Mouse (Mus musculus) kidney, postnatal 14 days (tissue): ENCODE measurements at regions not wholly inside any gene's neighbourhood (a gene's known extent, or its start where the extent isn't known, plus 50 kb on each side); places are given as distances from the start of the nearest gene placed in this dataset.
"Not testable (repeated sequence)": the region's sequence is repeated elsewhere in the genome, so short reads cannot be mapped to it uniquely, and the experiment has no call there.

Source experiments
- DNase-seq: peaks from one replicate; pipeline ENCODE4 v3.0.0; 2022; ENCODE audit warnings: mixed read lengths

DNA sequence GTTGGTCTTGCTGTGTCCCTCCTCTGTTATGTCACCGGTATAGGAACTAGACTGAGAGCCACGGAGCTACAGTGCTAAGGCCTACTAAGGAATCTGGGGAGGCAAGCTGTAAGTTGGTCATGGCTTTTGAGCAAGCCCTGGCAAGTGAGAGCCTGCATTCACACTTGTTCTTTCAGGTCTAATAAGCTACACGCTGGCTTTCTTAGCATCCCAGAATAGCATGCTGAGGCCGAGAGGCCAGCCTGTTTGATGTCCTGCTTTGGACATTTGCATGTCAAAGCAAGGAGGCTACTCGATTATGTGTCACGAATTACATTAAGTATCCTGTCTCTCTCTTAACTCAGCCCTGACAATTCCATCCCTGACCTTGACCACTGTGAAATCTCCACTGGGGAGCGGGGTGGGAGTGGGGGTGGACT lies 481.5 kb downstream of the Tns1 start:
- DNase-seq: no peak

DNA sequence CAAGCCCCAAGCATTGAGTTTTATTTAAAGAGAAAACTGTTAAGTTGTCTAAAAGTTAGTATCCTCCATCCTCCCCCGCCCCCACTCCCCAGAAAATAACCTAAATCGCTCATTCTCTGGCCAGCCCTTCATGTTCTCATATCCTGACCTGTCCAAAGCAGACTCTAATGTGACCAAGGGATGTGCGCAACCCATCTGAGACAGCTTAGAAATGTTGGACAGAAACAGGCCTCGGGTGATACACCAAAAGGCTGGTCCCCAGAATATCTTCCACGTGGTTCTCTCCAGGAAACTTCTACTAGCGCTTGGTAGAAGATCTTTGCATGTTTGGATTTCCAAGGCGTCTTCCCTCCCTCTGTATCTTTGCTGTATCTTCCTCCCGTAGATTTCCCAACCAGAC lies 482.8 kb downstream of the Tns1 start:
- DNase-seq: no peak

DNA sequence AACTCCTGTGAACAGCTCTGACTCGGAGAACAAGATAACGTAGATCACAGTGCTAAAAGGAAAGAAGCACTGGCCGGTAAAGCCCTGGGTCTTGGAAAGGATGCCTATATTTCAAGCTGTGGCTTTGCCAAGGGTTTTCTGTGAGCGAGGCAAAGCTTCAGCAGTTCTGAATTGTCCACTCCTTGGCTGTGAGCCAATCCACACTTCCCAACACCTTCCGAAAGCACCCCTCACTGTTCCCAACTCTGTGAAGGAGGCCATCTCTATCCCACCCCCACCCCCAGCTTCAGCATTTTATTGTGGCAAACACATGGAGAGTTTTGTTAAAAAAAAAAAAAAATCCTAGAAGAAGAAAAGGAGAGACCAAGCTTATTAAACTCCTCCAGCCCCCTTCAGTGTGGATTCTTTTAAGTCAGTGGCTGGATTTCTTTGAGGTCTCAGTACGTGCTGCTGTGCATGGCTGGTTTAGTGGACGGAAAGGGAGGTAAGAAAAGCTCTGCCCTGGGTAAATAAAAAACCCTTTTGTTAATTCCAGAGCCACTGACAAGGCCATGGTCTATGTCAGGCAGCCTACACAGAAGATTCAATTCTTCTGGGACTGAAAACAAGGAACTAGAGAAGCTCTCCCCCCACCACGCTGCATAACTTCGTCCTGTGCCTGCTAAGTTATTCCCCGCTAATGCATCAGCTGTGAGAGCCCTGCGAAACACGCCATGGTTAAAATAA lies 483.4 kb downstream of the Tns1 start:
- DNase-seq: no peak

DNA sequence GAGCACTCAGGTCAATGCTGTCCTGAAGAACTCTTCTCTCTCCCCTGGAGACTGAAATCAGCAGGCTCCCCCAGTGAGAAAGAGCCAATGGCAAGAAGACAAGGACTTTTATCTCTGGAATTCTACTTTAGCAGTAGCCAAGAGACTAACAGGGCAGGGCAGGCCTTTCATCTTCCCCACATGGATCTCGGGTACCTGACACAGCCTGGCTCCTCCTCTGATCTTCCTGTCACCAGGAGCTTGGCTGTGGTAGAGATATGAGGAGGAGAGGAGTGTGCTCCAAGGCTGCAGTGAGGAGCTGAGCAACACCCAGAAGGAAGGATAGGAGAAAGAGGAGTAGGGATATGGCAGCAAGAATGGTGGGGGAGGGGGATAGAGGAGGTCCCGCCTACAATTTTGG lies 488.5 kb downstream of the Tns1 start:
- no peak for DNase-seq

DNA sequence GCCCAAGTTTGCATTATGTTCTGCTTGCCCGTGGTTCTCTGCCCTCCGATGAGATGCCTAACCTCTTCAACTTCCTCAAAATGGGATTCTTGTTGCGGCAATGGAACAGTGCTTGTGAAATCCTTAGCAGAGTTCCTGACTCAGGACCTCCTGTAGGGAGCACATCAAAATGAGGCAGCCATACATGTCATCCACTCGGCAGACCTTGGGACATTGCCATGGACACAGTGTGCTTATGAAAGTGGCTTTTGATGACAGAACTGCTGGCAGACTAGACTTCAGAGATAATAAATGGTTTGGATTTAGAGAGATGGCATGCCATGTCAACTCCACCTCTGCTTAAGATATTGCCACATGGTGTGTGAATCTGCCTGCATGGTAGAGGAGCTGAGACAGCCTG lies 489.4 kb downstream of the Tns1 start:
- no peak for DNase-seq

DNA sequence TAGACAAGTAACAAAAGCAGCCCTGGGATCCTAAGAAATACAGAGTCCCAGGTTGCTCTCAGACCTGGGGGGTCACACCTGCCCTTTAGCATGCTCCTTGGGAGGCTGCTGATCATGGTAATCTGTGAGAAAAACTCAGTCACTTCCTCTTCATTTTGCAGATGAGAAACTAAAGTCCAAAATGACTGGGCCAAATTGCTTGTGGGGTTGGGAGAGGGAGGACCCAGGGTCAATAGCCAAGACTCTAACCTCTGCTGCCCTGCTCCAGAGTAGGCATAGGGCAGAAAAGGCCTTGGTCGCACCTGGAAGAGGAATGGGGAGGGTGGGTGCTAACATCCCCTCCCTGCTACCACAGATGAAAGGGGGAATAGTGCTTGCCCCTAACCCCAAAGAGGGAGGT lies 491.2 kb downstream of the Tns1 start:
- DNase-seq: no peak

DNA sequence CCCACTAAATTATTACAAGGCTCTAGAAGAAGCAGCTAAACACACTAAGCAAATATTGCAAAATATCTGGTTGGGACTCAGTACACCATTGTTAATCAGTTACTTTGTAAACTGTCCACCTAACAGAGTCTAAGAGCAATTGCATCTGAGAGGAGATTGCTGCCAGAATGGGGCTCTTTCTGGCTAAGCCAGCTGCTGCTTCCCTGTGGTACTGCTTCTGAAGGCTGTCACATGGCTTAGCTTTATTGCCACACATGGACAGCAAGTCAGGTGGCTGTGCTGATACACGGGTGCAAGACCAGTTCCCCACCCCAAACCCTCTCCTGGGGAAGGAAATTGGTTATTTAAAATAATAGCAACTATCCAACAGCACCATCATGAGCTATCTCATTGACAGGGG lies 493.9 kb downstream of the Tns1 start:
- DNase-seq: no peak

DNA sequence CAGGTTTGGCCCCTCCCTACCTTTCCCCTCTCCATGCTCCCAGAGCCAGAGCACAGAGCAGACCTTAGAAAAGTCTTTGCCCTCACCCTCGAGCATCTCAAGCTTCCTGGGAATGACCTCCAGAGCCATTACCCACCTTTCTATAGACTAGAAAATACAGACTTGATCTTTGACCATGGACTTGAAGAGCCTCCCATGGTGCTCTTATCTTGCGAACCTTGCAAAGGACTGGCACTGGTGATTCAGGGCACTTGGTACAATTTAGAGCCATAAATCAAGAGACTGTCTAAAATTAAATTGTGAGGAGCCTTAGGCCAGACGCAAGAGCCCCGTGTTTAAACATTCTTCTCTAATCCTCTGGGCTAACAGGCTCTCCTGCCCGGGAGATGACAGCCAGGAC lies 498.9 kb downstream of the Tns1 start:
- no peak for DNase-seq

DNA sequence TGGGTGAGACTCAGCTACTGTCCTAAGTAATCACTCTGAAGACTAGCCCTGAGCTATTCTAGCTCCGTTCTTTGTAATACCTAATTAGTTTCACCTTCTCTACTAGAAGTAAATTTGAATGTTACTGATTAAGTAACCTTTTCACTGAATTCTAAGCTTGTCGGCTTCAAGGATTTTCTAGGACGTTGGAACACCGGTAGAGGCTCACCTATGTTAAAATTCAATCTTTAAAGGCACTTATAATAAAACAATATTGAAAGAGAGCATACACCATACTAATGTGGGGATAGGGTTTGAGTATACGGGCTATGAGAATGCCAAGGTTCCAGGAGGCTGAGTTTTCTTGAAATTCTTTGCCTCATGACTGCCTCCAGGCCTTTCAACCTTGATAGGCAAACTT lies 503.1 kb downstream of the Tns1 start:
- DNase-seq: not testable (repeated sequence)

DNA sequence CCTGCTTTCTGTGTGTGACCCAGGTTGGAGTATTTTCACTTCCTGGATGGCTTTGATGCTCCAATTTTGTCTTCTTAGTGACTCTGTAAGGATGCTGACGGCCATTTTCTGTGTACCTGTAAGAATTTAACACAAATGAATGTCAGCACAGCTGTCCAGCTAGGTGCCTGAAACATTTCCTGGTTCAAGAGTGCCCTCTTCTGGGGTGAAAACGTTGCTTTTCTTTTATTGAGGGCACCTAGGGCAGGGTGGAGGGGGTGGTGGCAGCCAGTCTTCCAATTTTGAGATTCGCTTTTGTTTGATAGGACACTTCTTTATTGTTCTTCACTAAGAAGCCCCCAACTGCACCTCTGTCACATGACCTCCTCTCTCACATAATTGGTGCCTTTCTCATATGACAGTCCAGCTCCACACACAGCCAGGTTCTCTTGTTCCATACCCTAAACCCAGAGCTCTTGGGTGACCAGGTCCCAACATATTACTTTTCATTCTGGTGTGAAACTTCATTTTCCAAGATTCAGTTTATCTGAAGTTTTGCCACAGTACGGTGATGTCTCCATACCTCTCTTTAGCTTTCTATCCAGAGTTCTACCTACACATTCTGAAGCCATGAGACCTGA lies 505.6 kb downstream of the Tns1 start:
- DNase-seq: peak; percentile 76

DNA sequence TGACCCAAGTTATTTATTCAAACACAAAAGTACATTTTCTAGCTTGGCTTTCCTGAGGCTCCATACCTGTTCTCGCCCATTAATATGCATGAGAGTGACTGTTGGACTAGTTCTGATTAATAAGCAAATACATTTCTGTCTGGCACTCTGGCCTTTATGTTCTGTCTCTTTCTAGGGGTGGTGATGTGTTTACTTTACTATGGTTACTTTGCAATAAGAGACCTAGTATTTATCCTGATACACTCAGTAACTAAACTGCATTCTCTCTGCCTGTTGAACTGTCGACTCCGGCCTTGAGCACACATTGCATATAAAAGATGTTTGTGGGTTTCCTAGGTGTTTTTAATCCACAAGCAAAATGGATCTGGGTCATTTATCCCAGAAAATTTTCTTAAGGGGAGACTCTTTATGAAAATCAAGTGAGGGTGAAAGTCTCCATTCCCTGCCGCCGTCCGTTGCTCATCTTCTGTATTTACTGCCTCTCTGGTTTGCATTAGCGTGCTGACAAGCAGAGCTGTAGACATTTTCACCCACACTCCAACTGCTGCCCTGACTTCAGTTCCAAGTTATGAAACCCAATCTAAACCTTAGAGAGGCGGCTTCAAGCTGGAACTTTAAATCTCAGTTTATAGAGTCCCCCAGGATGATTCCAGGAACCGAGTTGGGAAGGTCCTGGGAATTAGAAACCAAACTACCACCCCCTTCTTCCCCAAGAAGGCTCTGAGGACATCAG lies 530.4 kb downstream of the Tns1 start:
- no peak for DNase-seq

DNA sequence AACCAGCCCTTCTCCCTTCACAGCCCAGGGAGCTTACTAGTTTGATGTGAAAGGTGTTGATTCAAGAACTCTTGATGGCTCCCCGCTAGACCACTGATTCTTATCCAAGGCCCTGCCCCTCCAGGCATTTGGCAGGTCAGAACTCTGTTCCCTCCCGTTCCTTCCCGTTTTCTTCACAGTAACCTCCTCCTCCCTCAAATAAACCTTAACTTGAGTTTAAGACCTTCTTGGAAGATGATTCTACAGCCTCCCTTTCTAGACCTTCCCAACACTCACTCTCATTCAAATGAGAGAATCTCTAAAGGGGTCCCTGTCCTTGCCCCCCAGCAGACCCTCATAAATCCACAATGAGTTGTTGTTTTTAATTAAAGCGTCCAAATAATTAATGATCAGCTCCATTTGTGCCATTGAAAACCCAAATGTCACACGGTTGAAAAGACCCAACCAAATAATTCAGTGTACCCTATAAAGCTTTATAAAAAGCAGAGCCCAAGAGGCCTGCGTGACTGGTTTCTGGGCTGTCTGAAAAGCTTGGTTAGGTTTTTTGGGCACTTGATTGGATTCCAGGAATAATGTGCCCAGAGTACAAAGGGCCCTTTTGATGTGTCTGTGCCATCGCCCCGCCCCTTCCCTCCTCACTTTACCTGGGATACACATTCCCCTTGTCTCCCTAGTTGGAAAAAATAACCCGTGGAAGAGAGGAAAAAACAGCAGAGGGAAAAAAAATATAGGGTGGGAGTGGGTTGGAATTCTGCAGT lies 532.7 kb downstream of the Tns1 start:
- peak; percentile 48 for DNase-seq

DNA sequence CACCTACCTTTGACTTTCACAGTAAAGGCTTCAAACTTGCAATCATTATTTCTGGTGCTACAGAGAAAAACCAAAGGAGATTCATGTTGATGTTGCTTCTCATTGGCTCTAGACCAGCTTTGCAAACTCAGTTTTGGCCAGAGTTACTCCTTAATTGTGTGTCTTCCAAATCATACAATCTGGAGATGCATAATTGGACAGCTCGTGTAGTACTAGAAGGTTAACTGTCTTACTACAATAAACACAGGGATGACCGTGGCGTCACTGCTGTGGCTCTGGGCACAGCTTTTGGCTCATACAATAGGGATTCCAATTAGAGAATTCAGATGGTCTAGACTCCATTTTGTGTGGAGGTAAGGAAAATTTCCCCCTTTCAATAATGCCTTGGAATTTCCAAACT lies 544.6 kb downstream of the Tns1 start:
- DNase-seq: no peak

DNA sequence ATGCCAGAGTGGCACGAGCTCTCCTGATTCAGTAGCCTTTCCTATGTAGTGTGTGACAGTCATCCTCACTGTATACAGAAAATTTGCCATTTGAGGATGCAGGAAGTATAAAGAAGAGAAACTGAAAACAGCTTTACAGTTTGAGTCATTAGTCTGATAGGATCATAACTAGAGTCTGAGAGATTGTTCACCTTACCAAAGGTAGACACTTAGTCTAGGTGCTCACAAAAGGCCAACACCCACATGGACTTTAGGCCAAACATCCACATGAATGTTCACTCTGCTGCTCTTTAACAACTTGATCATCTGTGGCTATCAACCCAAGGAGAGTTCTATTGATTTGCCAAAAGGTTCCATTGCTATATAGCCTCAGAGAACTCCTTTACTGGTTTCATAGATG lies 547.2 kb downstream of the Tns1 start:
- DNase-seq: no peak

DNA sequence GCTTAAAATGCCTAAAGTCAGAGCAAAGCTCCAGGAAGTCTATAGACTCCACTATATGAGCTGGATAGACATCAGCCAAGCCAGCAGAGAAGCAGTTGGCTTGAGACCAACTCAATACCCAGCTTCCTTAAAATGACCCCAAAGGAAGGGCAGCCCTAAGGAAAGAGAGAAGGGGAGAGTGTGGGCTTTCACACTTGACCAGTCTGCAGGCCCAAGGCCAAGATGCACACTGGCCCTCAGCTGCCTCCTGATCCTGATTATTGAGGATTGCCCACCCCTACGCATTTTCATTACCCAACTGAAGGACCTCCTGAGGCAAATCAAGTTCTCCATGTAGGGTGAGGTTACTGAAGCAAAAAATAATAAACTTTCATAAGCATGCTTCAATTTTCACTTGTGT lies 548.6 kb downstream of the Tns1 start:
- peak; percentile 48 for DNase-seq

DNA sequence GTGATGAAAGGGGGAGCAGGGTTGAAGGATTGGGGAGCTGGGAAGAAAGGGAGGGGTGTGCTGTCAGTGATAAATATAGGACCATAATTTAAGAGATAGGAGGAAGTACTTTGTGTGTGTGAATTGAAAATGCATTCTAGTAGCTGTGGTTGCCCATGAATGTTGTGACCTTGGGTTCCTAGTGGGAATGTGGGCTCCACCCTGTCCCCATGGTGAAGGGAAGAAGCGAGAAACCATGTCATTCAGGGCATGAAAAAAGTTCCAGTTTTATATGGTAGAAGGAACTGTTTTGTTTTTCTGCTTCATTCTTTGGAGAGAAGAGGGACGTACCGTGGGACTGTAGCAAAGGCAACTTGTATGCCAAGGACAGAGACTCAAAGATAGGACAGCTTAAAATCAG lies 553.3 kb downstream of the Tns1 start:
- no peak for DNase-seq

DNA sequence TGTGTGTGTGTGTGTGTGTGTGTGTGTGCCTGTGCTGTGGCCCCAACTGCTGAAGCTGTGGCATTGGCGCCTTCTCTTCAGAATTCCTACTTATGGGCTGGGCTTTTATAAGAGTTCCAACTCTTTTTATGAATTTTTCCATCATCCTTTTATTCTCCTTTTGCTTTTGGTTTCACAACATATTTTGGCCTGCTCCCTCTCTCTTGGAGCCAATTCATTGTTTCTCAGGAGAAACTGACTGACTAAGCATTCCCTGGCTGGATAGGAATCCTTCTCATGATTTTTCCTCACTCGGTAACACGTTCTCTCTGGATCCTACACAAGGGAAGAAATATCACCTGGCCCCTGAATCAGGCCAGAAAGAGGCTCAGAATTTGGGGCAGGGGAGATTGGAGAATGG lies 551.1 kb upstream of the Tnp1 start:
- no peak for DNase-seq

DNA sequence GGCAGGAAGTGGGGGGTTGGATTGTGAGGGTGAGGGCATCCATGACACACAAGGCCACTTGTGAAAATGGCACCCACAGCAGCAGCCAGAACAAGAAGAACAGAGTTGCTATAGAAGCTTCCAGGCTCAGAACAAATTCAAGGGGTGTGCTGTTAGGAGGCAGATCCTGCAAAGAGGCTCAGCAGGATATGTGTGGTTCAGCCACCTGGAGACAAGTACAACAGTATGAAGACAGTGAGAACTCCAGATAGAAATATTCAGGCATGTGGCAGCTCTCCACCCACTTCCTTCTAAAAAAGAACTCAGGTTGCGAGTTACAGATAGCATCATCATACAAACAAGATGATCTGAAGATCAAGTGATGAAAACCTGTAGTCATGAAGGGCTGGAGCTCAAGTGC lies 544.9 kb upstream of the Tnp1 start:
- DNase-seq: no peak

DNA sequence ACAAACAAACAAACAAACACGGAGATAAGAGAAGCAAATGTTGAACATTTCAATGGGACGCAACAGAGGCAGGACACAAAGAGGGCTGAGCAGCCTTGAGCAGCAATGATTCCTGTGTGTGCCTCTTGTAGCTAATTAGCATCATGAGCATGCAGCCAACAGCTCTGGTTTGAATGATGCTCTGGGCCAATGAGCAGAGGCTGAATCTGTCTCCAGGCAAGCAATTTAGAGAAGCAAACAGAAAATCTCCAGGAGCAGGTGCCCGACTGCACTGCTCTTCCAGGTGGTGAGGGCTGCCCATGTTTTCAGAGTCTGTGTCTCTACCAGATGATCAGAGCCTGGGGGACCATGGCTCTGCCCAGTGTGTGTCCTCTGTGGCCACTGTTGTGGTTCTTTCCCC lies 532.2 kb upstream of the Tnp1 start:
- no peak for DNase-seq

DNA sequence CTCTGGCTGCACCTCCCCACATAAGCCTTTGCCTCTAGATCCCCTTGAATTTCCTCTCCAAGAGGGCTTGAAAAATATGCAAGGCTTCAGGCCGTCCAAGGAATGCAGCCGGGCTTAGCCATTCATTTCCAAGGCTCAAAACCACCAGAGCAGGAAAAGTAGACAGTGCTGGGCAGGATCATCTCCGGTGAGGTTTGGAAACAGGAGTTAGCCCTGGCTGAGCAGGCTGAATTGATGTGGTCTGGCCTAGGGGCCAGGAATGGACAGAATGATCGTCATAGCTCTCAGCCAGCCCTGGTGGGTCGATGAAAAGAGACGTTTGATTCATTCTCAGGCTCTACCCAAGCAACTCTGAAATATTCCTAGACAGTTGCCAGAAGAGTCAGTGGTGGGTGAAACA lies 529.7 kb upstream of the Tnp1 start:
- DNase-seq: peak; percentile 48

DNA sequence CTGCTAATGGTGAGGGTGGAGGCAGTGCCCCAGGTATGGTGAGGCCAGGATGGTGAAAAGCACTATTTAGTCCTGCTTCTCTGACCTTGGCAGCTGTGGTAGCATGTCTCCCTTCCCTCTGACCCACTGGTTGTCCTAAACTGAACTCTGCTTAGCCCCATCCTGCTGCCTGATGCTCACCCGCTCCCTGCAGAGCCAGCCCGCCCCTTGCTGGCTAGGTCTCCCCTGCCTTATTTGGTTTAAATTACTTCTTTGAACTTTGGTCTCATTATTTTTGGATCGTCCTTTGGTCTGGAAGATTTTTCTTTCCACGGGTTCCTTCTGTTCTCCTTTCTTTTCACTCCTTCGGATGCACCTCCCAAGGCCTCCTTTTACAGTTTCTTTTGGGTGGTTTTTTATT lies 525.7 kb upstream of the Tnp1 start:
- peak; percentile 46 for DNase-seq

DNA sequence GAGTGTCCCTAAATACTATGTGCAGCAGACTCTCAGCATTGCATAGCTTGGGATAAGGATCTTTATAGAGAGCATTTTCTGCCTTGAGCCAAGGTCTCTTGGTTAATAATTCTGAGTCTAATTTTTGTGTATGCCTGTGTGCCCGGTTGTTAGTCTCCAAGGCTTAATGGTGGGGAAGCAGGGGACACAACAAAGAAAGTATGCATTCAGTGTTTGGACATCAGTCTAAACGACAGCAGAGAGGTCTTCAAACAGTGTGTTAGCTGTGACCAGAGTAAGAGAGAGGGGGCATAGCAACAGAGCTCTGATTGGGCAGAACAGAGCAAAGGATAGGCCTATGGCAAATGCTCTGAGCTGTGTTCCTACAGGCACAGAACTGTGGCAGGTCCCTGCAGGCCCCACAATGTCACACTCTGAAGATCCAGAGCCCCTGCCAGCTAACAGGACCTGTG lies 522.7 kb upstream of the Tnp1 start:
- peak; percentile 45 for DNase-seq

DNA sequence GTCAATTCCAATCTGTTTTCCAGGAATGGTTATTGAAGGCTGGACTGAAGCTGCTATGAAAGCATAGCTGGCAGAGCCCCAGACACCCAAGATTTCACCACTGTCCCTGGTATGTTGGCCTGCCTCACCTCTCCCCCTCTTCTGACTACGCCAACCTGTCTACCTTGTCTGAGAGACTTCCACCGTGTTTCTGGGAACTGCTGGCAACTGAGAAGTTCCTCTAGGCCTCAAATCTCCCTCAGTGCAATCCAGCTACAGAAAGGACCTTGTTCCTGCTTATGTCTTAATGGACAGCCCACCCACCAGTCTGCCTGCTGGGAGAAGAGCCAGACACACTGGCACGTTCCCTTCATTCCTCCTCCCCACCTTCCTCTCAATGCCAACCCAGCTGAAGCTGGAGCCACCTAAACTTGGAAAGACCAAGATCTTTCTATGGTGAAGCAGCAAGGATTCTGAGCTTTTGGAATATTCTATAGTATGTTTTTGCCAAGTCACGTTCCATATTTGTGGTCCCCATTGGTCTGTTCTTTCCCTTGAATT lies 520.1 kb upstream of the Tnp1 start:
- DNase-seq: no peak
